Mouse (Mus musculus): Measurements from ENCODE around the gene Frem1. TPM values are rescaled to one million over a fixed set of nuclear protein-coding genes. Genes with fewer than 3 reads are reported as not detected.

Frem1 gene
- polyA plus RNA-seq, 1 experiment from 2014 or later = 1.4 TPM

DNA sequence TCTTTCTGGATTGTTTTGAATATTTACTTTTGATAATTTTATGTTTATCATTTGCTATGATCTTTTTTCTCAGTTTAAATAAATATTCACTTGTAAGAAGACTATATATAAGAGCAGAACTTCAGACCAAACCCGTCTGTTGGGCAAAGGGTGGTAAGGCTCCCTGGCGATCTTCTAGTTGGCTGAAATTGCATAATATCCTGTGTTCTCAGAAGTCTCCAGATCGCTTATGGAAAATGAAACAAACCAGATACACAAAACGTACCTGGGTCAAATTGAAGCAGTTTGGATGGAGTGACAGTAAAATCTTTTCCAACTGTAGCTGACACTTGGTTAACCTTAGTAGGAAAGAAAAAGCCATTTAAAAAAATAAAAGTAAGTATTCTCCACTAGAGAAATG, 130.2 kb downstream of the Frem1 start:
- no peak overlapping the region for H3K4me2 ChIP-seq (ENCODE audit: low read length)
- H3K27me3 ChIP-seq (ENCODE audit: control insufficient read depth, insufficient read depth, low read depth, low read length) = no peaks in the 10 kb centered on the region
- no peak overlapping the region for H3K27ac ChIP-seq (ENCODE audit: low read length)
- 88% methylated on average over 4 of the region's 4 CpGs for WGBS
- H3K4me1 ChIP-seq (ENCODE audit: control insufficient read depth, insufficient read depth, low read length) = 0 out of 2 replicates have a peak, but pooled peaks cover 4% of the 10 kb centered on the region
- no peaks in the 10 kb centered on the region for H3K36me3 ChIP-seq (ENCODE audit: control insufficient read depth, insufficient read depth, low read length)
- no peak overlapping the region for H3K4me3 ChIP-seq (ENCODE audit: low read depth, low read length)
- ATAC-seq = no peak
- no peak overlapping the region for H3K9ac ChIP-seq (ENCODE audit: low read depth, low read length)
- no peaks in the 10 kb centered on the region for H3K9me3 ChIP-seq (replicated peaks; ENCODE audit: control insufficient read depth, low read length, poor library complexity, severe bottlenecking)

DNA sequence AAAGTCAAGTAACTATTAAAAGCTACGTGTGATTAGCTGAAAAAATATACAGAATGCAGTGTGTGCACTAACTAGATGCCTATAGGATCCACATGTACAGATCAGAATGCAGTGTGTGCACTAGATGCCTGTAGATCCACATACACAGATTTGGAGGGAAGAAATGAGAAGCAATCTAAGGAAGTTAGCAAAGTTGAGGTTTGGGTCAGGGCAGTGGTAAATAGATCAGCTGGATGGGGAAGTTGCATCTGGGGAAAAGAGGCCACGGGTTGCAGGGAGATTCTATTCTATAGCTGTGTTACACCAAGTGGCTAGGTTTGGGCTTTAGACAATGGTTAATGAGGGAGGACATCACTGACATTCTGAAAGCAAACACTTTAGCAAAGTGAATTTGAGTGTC, 133.5 kb downstream of the Frem1 start:
- Histone ChIP-seq H3K4me2 (ENCODE audit: low read length) (no peak overlapping the region), H3K4me3 (ENCODE audit: low read depth, low read length) (no peak overlapping the region), H3K4me1 (ENCODE audit: control insufficient read depth, insufficient read depth, low read length) (peaks cover 12% of the 10 kb centered on the region), H3K36me3 (ENCODE audit: control insufficient read depth, insufficient read depth, low read length) (no peaks in the 10 kb centered on the region), H3K9ac (ENCODE audit: low read depth, low read length) (no peak overlapping the region), H3K27ac (ENCODE audit: low read length) (no peak overlapping the region), H3K9me3 (replicated peaks; ENCODE audit: control insufficient read depth, low read length, poor library complexity, severe bottlenecking) (no peaks in the 10 kb centered on the region), H3K27me3 (ENCODE audit: control insufficient read depth, insufficient read depth, low read depth, low read length) (no peaks in the 10 kb centered on the region)
- WGBS = 77% methylated on average over 2 of the region's 2 CpGs
- ATAC-seq = no peak

DNA sequence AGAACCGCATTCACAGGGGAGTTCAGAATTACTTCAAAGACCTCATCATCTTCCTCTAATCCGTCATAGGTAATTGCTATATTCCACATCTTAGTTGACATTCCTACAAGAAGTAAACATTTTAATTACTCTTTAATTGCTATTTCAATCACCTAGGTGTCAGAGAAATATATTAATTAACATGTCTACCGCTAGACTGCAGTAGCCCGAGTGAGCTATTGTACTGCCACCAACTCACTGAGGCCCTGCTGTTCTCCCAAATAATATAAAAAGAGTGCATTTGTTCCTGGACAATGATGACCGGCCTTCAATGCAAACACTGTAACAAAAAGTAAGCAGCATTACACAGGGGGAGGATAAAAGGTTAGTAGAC, 135.5 kb downstream of the Frem1 start:
- H3K4me3 ChIP-seq (ENCODE audit: low read depth, low read length) = peak overlapping the region; percentile 3; the same call in 1 of the 2 replicates
- ATAC-seq = peak; percentile 70
- WGBS = 10% methylated on average over 5 of the region's 5 CpGs
- peak overlapping the region; percentile 54 for H3K27ac ChIP-seq (ENCODE audit: low read length)
- no peaks in the 10 kb centered on the region for H3K36me3 ChIP-seq (ENCODE audit: control insufficient read depth, insufficient read depth, low read length)
- peaks cover 12% of the 10 kb centered on the region for H3K4me1 ChIP-seq (ENCODE audit: control insufficient read depth, insufficient read depth, low read length)
- 0 out of 2 replicates have a peak overlapping the region, but pooled peaks have one; percentile 3 for H3K9ac ChIP-seq (ENCODE audit: low read depth, low read length)
- peak overlapping the region; percentile 45 for H3K4me2 ChIP-seq (ENCODE audit: low read length)
- H3K9me3 ChIP-seq (replicated peaks; ENCODE audit: control insufficient read depth, low read length, poor library complexity, severe bottlenecking) = no peaks in the 10 kb centered on the region
- no peaks in the 10 kb centered on the region for H3K27me3 ChIP-seq (ENCODE audit: control insufficient read depth, insufficient read depth, low read depth, low read length)

DNA sequence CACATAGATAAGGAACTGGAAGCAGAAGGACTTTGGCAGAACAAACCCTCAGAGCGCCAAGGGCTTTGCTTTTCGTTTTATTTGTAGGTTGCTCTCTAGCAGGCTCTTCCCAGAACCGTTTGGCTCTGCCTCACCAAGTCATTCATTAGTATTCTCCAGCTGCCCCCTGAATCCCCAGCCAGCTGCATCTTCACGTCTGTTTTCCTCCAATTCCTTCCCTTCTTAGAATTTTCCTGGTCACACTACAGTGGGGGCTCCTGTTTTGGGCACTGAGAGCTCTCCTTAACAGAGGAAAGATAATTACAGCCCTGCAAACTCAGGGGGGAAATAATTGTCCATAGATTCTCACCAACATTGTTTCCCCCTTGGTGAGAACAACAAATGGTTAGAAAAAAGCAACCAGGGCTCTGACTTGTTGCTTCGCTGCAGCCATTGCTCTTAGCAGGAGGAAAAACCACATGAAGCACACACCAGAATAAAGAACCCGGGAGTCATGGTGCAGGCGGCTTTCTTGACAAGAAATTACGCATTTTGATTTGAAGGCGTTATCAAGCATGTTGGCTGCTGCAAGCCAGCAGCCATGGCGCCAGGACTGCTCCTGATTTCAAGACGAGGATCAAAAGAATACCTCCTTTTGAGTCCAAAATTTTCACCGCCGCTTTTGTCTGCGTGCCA, 136.0 kb downstream of the Frem1 start:
- peaks cover 12% of the 10 kb centered on the region for H3K4me1 ChIP-seq (ENCODE audit: control insufficient read depth, insufficient read depth, low read length)
- H3K27me3 ChIP-seq (ENCODE audit: control insufficient read depth, insufficient read depth, low read depth, low read length) = no peaks in the 10 kb centered on the region
- 8% methylated on average over 14 of the region's 14 CpGs for WGBS
- peak overlapping the region; percentile 54 for H3K27ac ChIP-seq (ENCODE audit: low read length)
- peak overlapping the region; percentile 3; the same call in 1 of the 2 replicates for H3K4me3 ChIP-seq (ENCODE audit: low read depth, low read length)
- H3K36me3 ChIP-seq (ENCODE audit: control insufficient read depth, insufficient read depth, low read length) = no peaks in the 10 kb centered on the region
- peak overlapping the region; percentile 45 for H3K4me2 ChIP-seq (ENCODE audit: low read length)
- ATAC-seq = peak; percentile 88
- peak overlapping the region; percentile 3; the same call in 1 of the 2 replicates for H3K9ac ChIP-seq (ENCODE audit: low read depth, low read length)
- H3K9me3 ChIP-seq (replicated peaks; ENCODE audit: control insufficient read depth, low read length, poor library complexity, severe bottlenecking) = no peaks in the 10 kb centered on the region

DNA sequence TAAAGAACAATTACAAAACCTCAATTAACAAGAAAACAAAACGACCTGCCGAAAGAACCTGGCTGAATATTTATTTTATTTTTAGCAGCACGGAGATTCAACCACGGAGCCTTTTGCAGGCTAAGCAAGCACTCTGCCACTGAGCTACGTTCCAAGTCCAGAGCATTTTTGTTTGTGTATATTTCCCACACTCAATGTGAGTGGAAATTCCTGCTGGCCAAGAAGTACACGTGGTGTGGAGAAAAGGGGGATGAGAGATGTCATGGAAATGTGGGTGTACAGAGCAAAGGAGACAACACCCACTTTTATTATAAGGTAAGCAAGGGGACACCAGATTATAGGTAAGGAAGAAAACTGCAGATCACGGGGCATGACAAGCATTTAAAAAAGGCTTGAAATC, 136.6 kb downstream of the Frem1 start:
- no peak overlapping the region; the same call in 1 of the 2 replicates for H3K9ac ChIP-seq (ENCODE audit: low read depth, low read length)
- no peaks in the 10 kb centered on the region for H3K27me3 ChIP-seq (ENCODE audit: control insufficient read depth, insufficient read depth, low read depth, low read length)
- 48% methylated on average over 7 of the region's 7 CpGs for WGBS
- no peaks in the 10 kb centered on the region for H3K9me3 ChIP-seq (replicated peaks; ENCODE audit: control insufficient read depth, low read length, poor library complexity, severe bottlenecking)
- H3K36me3 ChIP-seq (ENCODE audit: control insufficient read depth, insufficient read depth, low read length) = no peaks in the 10 kb centered on the region
- peaks cover 12% of the 10 kb centered on the region for H3K4me1 ChIP-seq (ENCODE audit: control insufficient read depth, insufficient read depth, low read length)
- no peak overlapping the region for H3K4me3 ChIP-seq (ENCODE audit: low read depth, low read length)
- peak; percentile 49; the same call in 1 of the 2 replicates for ATAC-seq
- H3K27ac ChIP-seq (ENCODE audit: low read length) = peak overlapping the region; percentile 54
- H3K4me2 ChIP-seq (ENCODE audit: low read length) = peak overlapping the region; percentile 45

DNA sequence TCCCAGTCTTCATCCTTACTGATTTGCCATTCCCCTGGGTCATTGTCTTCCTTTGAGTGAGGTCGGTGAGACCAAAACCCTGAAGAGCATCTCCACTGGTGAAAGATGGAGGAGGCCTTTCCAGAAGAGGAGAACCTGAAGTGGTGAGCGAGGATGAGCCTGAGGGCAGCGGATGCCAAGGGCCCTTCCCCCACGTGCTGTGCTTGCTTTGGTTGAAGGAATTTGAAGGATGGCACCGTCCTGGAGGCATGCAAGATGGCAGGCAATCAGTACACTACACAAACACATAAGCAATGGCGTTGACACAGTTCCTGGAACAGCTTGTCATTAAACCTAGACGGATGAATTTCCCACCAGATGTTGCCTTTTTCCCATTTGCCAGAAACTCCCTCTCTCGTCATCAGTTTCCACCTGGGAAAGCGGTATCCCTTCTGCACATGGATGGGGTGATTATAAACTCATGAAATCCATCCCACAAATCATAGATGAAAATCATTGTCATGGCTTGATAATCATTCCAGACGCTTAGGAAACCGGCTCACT, 137.5 kb downstream of the Frem1 start:
- Histone ChIP-seq H3K27me3 (ENCODE audit: control insufficient read depth, insufficient read depth, low read depth, low read length) (no peaks in the 10 kb centered on the region), H3K4me3 (ENCODE audit: low read depth, low read length) (no peak overlapping the region), H3K36me3 (ENCODE audit: control insufficient read depth, insufficient read depth, low read length) (no peaks in the 10 kb centered on the region), H3K4me1 (ENCODE audit: control insufficient read depth, insufficient read depth, low read length) (peaks cover 12% of the 10 kb centered on the region), H3K4me2 (ENCODE audit: low read length) (no peak overlapping the region), H3K9me3 (replicated peaks; ENCODE audit: control insufficient read depth, low read length, poor library complexity, severe bottlenecking) (no peaks in the 10 kb centered on the region), H3K27ac (ENCODE audit: low read length) (no peak overlapping the region), H3K9ac (ENCODE audit: low read depth, low read length) (no peak overlapping the region)
- no peak for ATAC-seq
- 83% methylated on average over 11 of the region's 11 CpGs for WGBS

DNA sequence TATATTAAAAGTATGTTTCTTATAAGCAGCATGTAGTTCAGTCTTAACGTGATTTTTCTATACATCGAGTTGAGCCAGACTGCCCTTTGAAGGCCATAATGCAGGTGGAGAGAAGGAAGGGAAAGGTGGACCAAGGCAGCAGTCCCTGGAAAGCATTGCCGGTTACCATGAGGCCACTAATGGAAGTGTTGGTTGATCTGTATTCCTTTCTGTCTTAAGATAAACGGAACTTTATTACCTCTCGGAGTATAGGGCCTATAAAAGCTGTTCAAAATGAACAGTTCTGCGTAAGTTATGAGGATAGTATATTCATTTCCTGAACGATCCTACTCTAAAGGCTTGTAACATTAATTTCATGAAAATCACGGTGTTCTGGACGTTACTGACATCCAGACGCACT, 156.9 kb downstream of the Frem1 start:
- H3K27me3 ChIP-seq (ENCODE audit: control insufficient read depth, insufficient read depth, low read depth, low read length) = no peaks in the 10 kb centered on the region
- H3K9ac ChIP-seq (ENCODE audit: low read depth, low read length) = no peak overlapping the region
- ATAC-seq = no peak
- H3K4me3 ChIP-seq (ENCODE audit: low read depth, low read length) = no peak overlapping the region
- no peaks in the 10 kb centered on the region for H3K36me3 ChIP-seq (ENCODE audit: control insufficient read depth, insufficient read depth, low read length)
- H3K9me3 ChIP-seq (replicated peaks; ENCODE audit: control insufficient read depth, low read length, poor library complexity, severe bottlenecking) = no peaks in the 10 kb centered on the region
- H3K4me2 ChIP-seq (ENCODE audit: low read length) = no peak overlapping the region
- WGBS = 94% methylated on average over 10 of the region's 10 CpGs
- H3K4me1 ChIP-seq (ENCODE audit: control insufficient read depth, insufficient read depth, low read length) = no peaks in the 10 kb centered on the region
- H3K27ac ChIP-seq (ENCODE audit: low read length) = no peak overlapping the region

DNA sequence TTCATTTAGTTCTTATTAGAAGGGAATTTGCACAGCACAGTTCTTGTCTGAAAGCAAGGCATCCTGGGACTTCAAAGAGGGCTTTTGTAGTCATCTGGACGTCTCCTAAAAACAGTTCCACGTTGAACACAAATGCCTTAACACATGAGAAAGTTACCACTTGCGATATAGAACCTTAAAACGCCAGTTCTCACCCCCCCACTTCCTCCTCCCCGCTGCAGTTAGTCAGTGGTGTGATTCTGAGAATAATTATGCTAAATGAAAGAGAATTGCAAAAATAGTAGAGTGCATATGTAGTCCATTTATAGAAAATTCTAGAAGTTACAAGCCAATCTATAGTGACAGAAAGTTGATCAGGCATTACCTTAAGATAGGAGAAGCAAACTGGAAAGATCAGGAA, 159.9 kb downstream of the Frem1 start:
- WGBS = 82% methylated on average over 5 of the region's 5 CpGs
- no peak overlapping the region for H3K4me2 ChIP-seq (ENCODE audit: low read length)
- H3K9me3 ChIP-seq (replicated peaks; ENCODE audit: control insufficient read depth, low read length, poor library complexity, severe bottlenecking) = no peaks in the 10 kb centered on the region
- ATAC-seq = no peak
- no peaks in the 10 kb centered on the region for H3K27me3 ChIP-seq (ENCODE audit: control insufficient read depth, insufficient read depth, low read depth, low read length)
- no peak overlapping the region for H3K4me3 ChIP-seq (ENCODE audit: low read depth, low read length)
- no peaks in the 10 kb centered on the region for H3K36me3 ChIP-seq (ENCODE audit: control insufficient read depth, insufficient read depth, low read length)
- no peak overlapping the region for H3K9ac ChIP-seq (ENCODE audit: low read depth, low read length)
- no peaks in the 10 kb centered on the region for H3K4me1 ChIP-seq (ENCODE audit: control insufficient read depth, insufficient read depth, low read length)
- no peak overlapping the region for H3K27ac ChIP-seq (ENCODE audit: low read length)

DNA sequence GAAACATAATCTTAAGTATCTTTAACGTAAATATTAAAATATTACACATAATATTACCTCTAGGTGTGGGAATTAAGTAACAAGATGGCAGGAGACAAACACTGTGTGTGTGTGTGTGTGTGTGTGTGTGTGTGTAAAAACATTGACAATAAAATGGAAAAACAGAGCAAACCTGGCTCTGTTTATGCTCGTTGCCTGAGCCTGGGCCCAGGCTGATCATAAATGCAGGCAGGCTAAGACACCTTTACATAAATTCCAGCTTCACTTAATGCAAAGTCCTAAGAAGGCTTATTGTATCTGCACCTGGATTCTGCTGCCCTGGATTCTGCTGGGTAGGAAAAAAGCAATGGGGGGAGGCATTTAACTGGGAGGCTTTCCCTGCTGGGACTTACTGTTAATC, 160.6 kb downstream of the Frem1 start:
- Histone ChIP-seq H3K4me2 (ENCODE audit: low read length) (no peak overlapping the region), H3K36me3 (ENCODE audit: control insufficient read depth, insufficient read depth, low read length) (no peaks in the 10 kb centered on the region), H3K4me3 (ENCODE audit: low read depth, low read length) (no peak overlapping the region), H3K9ac (ENCODE audit: low read depth, low read length) (no peak overlapping the region), H3K4me1 (ENCODE audit: control insufficient read depth, insufficient read depth, low read length) (no peaks in the 10 kb centered on the region), H3K9me3 (replicated peaks; ENCODE audit: control insufficient read depth, low read length, poor library complexity, severe bottlenecking) (no peaks in the 10 kb centered on the region), H3K27me3 (ENCODE audit: control insufficient read depth, insufficient read depth, low read depth, low read length) (no peaks in the 10 kb centered on the region), H3K27ac (ENCODE audit: low read length) (no peak overlapping the region)
- no peak for ATAC-seq
- WGBS = 79% methylated on average over 2 of the region's 2 CpGs

All from midbrain, embryonic 16.5 days (tissue).